Mouse (Mus musculus) neural tube, embryonic 13.5 days (tissue): ENCODE measurements around the gene Aplp2. TPM values are rescaled to one million over a fixed set of nuclear protein-coding genes. Genes with fewer than 3 reads are reported as not detected.
A peak's percentile ranks its signal among the peaks of the same experiment; 100 is the strongest.

ENCODE experiments used
- ATAC-seq: fragments of 200-750 bp; cut with Nextera tagmentation; 2 replicates; pipeline ENCODE4 v1.8.0; 2017; ENCODE audit warnings: low read depth, mild to moderate bottlenecking, moderate TSS enrichment, moderate library complexity
- H3K27ac ChIP-seq: fragments of 300-500 bp; sonication (generic); replicated peaks from 2 replicates; pipeline ENCODE4 v1.5.1; 2015; ENCODE audit warnings: moderate library complexity, mild to moderate bottlenecking, inconsistent platforms
- H3K27me3 ChIP-seq: fragments of 300-500 bp; sonication (generic); 2 replicates; pipeline ENCODE4 v1.6.1; 2015; ENCODE audit warnings: mild to moderate bottlenecking, inconsistent platforms
- H3K36me3 ChIP-seq: fragments of 300-500 bp; sonication (generic); 2 replicates; pipeline ENCODE4 v1.6.1; 2015; ENCODE audit warnings: mild to moderate bottlenecking, inconsistent platforms
- H3K4me1 ChIP-seq: fragments of 300-500 bp; sonication (generic); replicated peaks from 2 replicates; pipeline ENCODE4 v1.6.1; 2015; ENCODE audit warnings: inconsistent platforms
- H3K4me2 ChIP-seq: fragments of 300-500 bp; sonication (generic); 2 replicates; pipeline ENCODE4 v1.6.1; 2015; ENCODE audit warnings: inconsistent platforms, mild to moderate bottlenecking, moderate library complexity
- H3K4me3 ChIP-seq: fragments of 300-500 bp; sonication (generic); 2 replicates; pipeline ENCODE4 v1.5.1; 2015; ENCODE audit warnings: mild to moderate bottlenecking, inconsistent platforms
- H3K9ac ChIP-seq: fragments of 300-500 bp; sonication (generic); 2 replicates; pipeline ENCODE4 v1.6.1; 2015; ENCODE audit warnings: moderate library complexity, mild to moderate bottlenecking, inconsistent platforms
- H3K9me3 ChIP-seq: fragments of 300-500 bp; sonication (generic); 2 replicates; pipeline ENCODE4 v1.6.1; 2016; ENCODE audit warnings: inconsistent platforms
- WGBS: fragments of 180-500 bp; shearing (Covaris S2); methylation state at CpG from one replicate; pipeline ENCODE4 v1.1.7; 2015; 5-methylcytosine and 5-hydroxymethylcytosine counted together
- polyA plus RNA-seq: library from polyadenylated mRNA; unstranded; fragments of >200 nt; fragmentation: Nextera tagmentation; extraction: Ambion mirVana; gene quantifications from 2 replicates; pipeline ENCODE4 v1.2.1, GENCODE M21; 2015

Gene Aplp2
- polyA plus RNA-seq = 370 and 394 TPM in 2 replicates

DNA sequence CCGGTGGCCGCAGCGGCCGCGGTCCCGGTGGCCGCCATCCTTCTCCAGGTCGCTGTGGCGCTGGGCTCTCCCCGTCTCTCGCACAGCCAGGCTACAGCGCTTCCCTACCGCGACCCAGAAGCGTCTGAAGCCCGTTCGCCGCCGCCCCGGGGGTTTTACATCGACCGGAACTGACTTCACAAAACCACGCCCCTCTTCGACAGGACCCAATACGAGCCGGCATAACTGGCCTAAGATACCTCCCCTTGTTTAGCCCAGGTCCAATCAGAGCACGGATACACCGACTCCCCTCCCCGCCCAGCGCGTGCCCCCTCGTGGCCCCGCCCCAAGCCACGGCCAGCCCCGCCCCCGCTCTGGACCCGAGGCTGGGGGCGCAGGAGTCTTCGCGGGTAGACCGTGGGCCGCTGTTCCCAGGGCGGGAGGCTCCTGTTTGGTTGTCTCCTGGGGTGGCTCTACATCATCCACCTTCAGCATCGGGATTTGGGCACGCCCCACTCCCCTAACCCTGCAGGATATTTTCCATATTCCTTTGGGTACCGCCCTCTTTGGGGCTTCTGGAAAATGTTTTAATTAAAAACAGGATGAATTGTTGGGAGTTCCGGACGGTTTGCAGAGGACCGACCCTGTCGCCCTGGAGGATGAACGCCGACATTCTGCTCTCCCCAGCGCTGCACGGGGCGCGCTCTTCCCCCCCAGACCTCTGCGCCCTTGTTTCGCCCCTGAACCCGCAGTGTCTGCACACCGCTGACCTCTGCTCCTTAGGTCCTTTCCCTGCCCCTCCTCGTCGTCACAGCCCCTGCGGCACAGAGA, at the start of gene Aplp2:
TSS of gene Aplp2 (minus strand) at position 126 of the 810 bp plus-strand sequence.
- no peaks in the 10 kb centered on the region for H3K9me3 ChIP-seq
- H3K4me2 ChIP-seq = peak within 1 kb of the TSS; percentile 88
- under 1% methylated on average over 59 of the region's 63 CpGs for WGBS
- no peaks in the 10 kb centered on the region for H3K27me3 ChIP-seq
- H3K36me3 ChIP-seq = no peaks in the 10 kb centered on the region
- peak; percentile 99 for ATAC-seq
- H3K4me3 ChIP-seq = peak within 1 kb of the TSS; percentile 97
- H3K9ac ChIP-seq = peak within 1 kb of the TSS; percentile 97
- H3K4me1 ChIP-seq = peaks cover 44% of the 10 kb centered on the region
- peak within 1 kb of the TSS; percentile 98 for H3K27ac ChIP-seq

DNA sequence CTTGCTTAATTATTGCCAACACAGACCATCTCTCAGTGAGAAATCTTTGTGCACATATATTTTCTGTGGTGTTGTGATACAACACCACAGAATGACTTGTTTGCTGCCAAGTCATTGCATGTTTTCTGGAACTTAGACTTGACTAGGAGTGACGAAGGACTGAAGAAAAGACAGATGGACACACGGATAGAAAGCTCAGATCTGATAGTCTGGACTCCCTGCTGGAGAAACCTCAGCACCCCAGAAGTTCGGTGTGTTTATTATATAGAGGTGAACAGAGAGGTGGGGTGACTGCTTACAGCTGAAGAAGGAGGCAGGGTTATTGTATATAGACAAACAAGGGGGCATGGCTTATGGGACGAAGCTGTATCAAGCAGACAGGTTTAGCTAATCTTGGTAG, 48.6 kb upstream of the Aplp2 start:
- Histone ChIP-seq H3K4me2 (no peak overlapping the region), H3K27ac (no peak overlapping the region), H3K9me3 (no peaks in the 10 kb centered on the region), H3K9ac (no peak overlapping the region), H3K27me3 (no peaks in the 10 kb centered on the region), H3K36me3 (no peaks in the 10 kb centered on the region), H3K4me1 (no peaks in the 10 kb centered on the region; the same call in 1 of the 2 replicates), H3K4me3 (no peak overlapping the region)
- 56% methylated on average over 4 of the region's 4 CpGs for WGBS
- ATAC-seq = no peak

DNA sequence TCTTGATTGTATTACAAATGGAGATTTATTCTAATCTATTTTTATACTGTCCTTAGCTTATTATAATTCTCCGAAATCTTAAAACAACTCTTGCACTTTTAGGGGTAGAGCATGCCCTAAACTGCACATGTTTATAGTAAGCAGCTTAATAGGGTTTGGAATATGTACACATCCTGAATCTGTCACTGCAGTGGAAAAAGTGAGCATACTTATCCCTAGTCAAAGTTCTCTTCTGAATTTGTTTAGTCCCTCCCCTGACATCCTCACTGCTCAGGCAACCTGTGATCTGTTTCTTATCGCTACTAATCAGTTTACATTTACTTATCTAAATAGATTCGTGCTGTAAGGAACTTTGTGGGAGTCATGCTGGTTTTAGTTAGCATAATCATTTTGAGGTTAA, 46.6 kb upstream of the Aplp2 start:
- WGBS = 80% methylated on average over 3 of the region's 3 CpGs
- no peak for ATAC-seq

DNA sequence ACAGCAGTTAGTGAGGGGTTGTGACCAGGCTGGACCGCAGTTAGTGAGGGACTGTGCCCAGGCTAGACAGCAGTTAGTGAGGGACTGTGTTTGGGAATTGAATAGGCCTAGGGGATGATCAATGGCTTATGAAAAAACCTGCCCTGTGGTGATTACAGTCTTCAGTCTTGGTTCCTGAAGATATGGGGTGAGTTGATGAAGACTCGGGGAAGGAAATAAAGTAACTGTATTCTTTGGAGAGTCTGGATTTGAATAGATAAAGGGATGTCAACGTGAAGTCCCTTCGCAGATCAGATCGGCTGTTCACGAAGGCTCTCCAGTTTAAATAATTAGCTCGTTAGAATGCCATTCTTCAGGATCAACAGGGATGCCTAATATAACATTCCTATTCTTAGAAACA, 44.3 kb upstream of the Aplp2 start:
- H3K27me3 ChIP-seq = no peaks in the 10 kb centered on the region

More for the DNA sequence above, 46.6 kb upstream of the Aplp2 start:
- H3K4me2 ChIP-seq = no peak overlapping the region
- no peaks in the 10 kb centered on the region for H3K9me3 ChIP-seq
- H3K27me3 ChIP-seq = no peaks in the 10 kb centered on the region
- H3K4me3 ChIP-seq = no peak overlapping the region
- H3K4me1 ChIP-seq = no peaks in the 10 kb centered on the region; the same call in 1 of the 2 replicates
- no peak overlapping the region for H3K27ac ChIP-seq
- H3K36me3 ChIP-seq = no peaks in the 10 kb centered on the region
- H3K9ac ChIP-seq = no peak overlapping the region

DNA sequence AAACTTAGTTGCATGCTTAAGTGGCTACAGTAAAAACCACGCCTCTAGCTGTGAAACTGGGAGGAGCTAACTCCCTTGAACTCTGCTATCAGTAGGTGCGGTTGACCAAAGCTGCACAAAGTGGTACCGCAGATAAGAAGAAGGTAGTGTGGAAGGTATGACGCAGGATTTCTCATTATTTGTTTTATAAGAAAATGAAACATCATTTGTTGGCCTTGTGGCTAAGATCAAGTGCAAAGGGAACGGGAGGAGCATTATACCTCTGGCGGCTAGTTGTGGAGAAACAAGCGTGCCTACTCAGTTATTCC, 43.0 kb upstream of the Aplp2 start:
- Histone ChIP-seq H3K36me3 (no peaks in the 10 kb centered on the region), H3K4me2 (no peak overlapping the region), H3K27ac (no peak overlapping the region), H3K9ac (no peak overlapping the region), H3K9me3 (no peaks in the 10 kb centered on the region), H3K4me3 (no peak overlapping the region), H3K4me1 (no peaks in the 10 kb centered on the region), H3K27me3 (no peaks in the 10 kb centered on the region)
- no peak for ATAC-seq
- 94% methylated on average over 7 of the region's 7 CpGs for WGBS

More for the DNA sequence above, 44.3 kb upstream of the Aplp2 start:
- 84% methylated on average over 7 of the region's 7 CpGs for WGBS
- no peaks in the 10 kb centered on the region; the same call in 1 of the 2 replicates for H3K4me1 ChIP-seq
- no peak overlapping the region for H3K27ac ChIP-seq
- H3K4me3 ChIP-seq = no peak overlapping the region
- H3K9me3 ChIP-seq = no peaks in the 10 kb centered on the region
- ATAC-seq = no peak
- no peak overlapping the region for H3K4me2 ChIP-seq
- H3K9ac ChIP-seq = no peak overlapping the region
- H3K36me3 ChIP-seq = no peaks in the 10 kb centered on the region

DNA sequence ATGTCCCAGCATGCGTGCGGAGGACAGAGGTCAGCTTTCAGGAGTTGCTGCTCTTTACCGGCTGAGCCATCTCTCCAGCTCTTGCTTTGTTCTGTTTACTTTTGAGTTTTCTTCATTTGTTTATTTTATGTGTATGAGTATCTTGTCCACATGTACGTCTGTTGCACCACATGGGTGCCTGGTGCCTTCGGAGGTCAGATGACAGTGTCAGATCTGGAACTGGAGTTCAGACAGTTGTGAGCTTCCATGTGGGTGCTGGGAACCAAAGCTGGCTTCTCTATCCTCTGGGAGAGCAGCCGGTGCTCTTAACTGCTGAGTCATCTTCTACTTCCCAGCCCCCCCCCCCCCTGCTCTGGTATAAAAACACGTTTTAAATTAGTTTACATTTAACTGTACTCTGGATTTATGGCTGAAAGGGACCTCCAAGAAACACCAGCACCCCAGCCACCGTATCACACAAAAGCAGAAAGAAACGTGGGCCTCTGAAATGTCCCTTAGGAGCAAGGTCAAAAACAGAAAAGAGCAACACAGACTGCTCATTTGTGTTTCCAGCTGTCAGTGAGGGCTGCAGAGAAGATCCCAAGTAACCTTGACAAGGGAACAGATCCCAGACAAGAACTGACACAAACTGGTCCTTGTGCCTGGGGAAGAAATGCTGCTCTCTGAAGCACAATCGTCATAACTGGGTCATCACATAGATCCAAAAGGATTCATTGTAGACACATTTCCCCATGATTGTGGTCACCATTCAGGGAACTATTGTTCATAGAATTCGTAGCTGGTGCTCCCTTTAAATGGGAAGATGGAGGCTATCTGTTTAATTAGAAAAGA, 42.5 kb upstream of the Aplp2 start:
- Histone ChIP-seq H3K27ac (no peak overlapping the region), H3K4me1 (no peaks in the 10 kb centered on the region), H3K27me3 (no peaks in the 10 kb centered on the region), H3K4me2 (no peak overlapping the region), H3K9me3 (no peaks in the 10 kb centered on the region), H3K9ac (no peak overlapping the region), H3K36me3 (no peaks in the 10 kb centered on the region), H3K4me3 (no peak overlapping the region)
- 61% methylated on average over 11 of the region's 11 CpGs for WGBS
- no peak for ATAC-seq

DNA sequence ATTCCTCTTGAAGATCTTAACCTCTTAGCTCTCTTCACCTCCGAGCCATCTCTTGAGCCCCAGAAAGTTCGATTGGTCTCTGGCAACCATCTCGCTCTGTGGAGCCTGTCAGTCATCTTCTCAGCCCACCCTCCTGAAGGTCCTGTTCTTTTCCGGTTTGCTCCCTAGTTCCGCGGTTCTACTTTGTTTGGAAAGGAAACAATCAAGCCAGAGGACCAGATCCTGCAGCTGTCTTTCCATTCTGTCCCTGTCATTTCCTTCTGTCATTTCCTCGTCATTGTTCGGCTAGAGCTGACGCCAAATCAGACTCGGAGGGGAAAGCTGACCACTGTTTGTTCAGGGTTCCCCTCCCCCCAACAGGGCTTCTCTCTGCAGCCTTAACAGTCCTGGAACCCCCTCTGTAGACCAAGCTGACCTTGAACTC, 41.7 kb upstream of the Aplp2 start:
- Histone ChIP-seq H3K9ac (no peak overlapping the region), H3K27ac (no peak overlapping the region), H3K27me3 (no peaks in the 10 kb centered on the region), H3K9me3 (no peaks in the 10 kb centered on the region), H3K4me2 (peak overlapping the region; percentile 11; the same call in 1 of the 2 replicates), H3K4me3 (no peak overlapping the region), H3K36me3 (no peaks in the 10 kb centered on the region), H3K4me1 (no peaks in the 10 kb centered on the region)
- WGBS = 64% methylated on average over 10 of the region's 10 CpGs
- ATAC-seq = no peak

DNA sequence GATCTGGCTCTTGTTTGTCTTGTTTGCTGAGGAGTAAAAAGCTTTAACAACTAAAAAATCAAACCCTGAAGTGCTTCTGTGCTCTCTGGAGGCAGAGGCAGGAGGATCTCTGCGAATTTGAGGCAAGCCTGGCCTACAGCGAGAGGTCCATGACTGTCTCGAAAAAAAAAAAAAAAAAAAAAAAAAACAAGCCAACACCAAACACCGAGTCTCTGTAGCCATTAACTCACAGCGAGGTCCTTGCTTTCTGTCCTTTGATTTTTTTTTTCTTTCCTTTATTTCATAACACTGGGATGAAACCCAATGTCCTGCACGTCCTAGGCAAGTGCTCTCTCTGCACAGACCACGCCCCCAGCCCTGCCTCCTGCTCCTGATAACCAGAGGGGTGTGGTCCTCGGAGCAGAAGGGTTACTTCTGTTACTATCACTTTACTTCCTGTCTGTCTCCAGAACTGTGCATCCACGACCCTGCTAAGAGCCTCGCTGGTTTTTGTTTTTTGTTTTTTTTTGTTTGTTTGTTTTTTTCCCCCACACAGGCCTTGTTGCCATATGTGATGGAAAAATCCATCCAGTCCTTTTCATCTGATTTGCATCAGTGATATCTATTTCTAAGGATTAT, 40.7 kb upstream of the Aplp2 start:
- Histone ChIP-seq H3K9ac (no peak overlapping the region), H3K27me3 (no peaks in the 10 kb centered on the region), H3K4me1 (no peaks in the 10 kb centered on the region), H3K36me3 (no peaks in the 10 kb centered on the region), H3K27ac (no peak overlapping the region), H3K4me3 (no peak overlapping the region), H3K9me3 (no peaks in the 10 kb centered on the region), H3K4me2 (no peak overlapping the region)
- WGBS = 83% methylated on average over 10 of the region's 10 CpGs
- no peak for ATAC-seq

DNA sequence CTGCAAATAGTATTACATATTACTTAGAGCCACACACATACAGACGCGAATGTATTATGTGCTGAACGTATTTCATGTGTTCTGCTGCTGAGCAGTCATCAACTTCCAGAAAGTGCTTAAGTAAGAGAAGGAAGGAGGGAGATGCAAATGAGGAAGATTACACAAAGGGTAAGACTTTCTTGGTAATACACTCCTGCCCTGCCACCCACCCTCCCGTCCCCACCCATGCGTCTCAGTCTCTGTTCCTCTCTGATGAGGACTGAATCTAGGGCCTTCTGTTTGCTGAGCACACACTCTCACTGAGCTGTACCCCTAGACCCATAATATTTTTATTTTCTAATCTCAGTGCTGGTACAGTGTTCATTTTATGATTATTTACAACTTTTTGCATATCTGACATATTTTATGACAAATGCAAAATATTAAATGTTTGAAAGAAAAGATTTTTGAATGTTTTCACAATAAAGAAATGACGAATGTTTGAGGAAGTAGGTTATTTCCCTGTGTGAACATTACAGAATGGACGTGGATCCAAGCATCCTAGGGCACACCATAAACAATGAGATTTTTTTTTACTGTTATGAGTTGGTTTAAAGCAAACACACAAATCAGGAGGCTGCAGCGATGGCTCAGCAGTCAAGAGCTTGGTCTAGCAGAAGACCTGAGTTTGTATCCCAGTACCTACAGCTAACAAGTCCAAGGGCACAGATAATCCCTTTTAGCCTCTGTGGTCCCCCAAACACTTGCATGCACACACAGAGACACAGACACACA, 36.0 kb upstream of the Aplp2 start:
- Histone ChIP-seq H3K4me3 (no peak overlapping the region), H3K27me3 (no peaks in the 10 kb centered on the region), H3K9me3 (no peaks in the 10 kb centered on the region), H3K27ac (no peak overlapping the region), H3K4me2 (no peak overlapping the region), H3K36me3 (no peaks in the 10 kb centered on the region), H3K9ac (no peak overlapping the region), H3K4me1 (peaks cover 9% of the 10 kb centered on the region)
- WGBS = 73% methylated on average over 8 of the region's 8 CpGs
- ATAC-seq = no peak

DNA sequence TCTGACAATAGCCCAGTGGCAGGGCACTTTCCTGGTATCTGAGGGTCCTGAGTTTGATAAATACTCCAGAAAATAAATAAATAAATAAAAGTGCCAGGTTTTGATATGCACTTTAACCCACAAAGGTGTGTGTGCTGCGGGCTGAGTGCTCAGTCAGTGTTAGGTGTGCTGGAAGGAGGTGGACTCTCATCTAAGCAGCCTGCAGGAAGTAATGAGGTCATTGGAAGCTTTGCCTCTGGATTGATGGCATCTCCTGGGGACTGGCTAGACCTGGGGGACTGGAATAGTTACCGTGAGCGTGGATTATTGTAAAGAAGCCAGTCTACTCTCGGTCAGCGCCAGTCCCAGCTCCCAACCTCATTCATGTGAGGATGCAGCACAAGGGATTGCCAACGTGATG, 34.8 kb upstream of the Aplp2 start:
- H3K4me2 ChIP-seq = no peak overlapping the region
- H3K9ac ChIP-seq = no peak overlapping the region
- peaks cover 9% of the 10 kb centered on the region for H3K4me1 ChIP-seq
- H3K27me3 ChIP-seq = no peaks in the 10 kb centered on the region
- no peaks in the 10 kb centered on the region for H3K9me3 ChIP-seq
- H3K4me3 ChIP-seq = no peak overlapping the region
- no peak overlapping the region for H3K27ac ChIP-seq
- no peaks in the 10 kb centered on the region for H3K36me3 ChIP-seq
- ATAC-seq = peak; percentile 65; the same call in 1 of the 2 replicates
- WGBS = 50% methylated on average over 6 of the region's 6 CpGs

DNA sequence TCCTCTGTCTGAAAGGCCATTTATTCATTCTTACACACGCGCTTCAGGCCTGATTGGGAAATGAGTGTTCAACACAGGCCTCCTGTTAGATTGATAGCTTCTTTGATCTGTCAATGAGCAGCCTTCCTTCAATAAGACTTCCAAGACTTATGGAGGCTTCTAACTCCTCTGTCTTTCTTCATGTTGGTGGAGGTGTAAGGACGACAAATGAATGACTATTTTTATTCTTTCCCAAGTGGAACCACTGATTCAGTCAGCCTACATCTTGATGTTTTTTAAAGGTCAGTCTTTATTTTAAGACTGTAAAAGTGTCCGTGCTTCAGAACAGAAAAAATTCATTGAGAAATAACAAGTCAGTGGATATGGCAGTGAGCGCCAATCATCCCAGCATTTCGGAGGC, 33.4 kb upstream of the Aplp2 start:
- H3K9ac ChIP-seq = no peak overlapping the region
- H3K4me2 ChIP-seq = no peak overlapping the region
- peaks cover 9% of the 10 kb centered on the region for H3K4me1 ChIP-seq
- no peak overlapping the region for H3K27ac ChIP-seq
- WGBS = 80% methylated on average over 6 of the region's 6 CpGs
- H3K9me3 ChIP-seq = no peaks in the 10 kb centered on the region
- no peaks in the 10 kb centered on the region for H3K27me3 ChIP-seq
- ATAC-seq = no peak
- no peak overlapping the region for H3K4me3 ChIP-seq
- H3K36me3 ChIP-seq = no peaks in the 10 kb centered on the region
